13 mouse cellular contexts compared by ENCODE assay signal in the genomic region with DNA sequence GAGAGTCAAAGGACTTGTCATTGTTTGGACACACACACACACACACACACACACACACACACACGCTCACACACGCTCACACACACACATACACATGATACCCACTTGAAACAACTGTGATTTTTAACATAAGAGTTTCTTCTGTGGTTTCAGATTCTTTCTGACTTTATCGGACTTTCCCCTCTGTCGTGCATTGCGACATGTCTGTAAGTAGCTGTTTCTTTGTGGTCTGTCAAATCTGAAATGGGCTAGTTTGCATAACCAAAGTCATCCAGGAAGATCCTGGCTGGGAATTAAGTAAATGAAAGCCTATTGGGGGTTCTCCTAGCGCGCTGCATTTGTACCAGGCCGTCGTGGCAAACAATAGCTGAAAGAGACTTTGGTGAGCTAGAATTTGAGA. TPM values are rescaled to one million over a fixed set of nuclear protein-coding genes. Genes with fewer than 3 reads are reported as not detected.
DNase-seq lines count a peak whose midpoint lies in the region; ATAC-seq and TF ChIP-seq lines count a peak whose summit lies in the region.
"Had no signal": no experiment of that assay in that cellular context is flagged by ENCODE, and none has a peak within 500 bp of the region (broad histone marks: within the 10 kb centered on the region; RNA-seq: fewer than 3 reads in every experiment).

No protein-coding gene starts in this region.

- no peak for TF ChIP-seq CTCF in intestine, postnatal 0 days (IDR thresholded peaks at IDR 0.05; ENCODE audit: low read depth)

- H3K4me2 ChIP-seq in intestine, embryonic 16.5 days (ENCODE audit: low read depth, low read length): no peak overlapping the region
- no peak overlapping the region; the same call in 1 of the 2 replicates for H3K4me2 ChIP-seq in intestine, postnatal 0 days (replicated peaks; ENCODE audit: low read depth)
- H3K4me2 ChIP-seq in myocyte (ENCODE audit: low read depth): no peak overlapping the region
- H3K4me2 ChIP-seq: embryonic facial prominence, embryonic 12.5 days; midbrain, embryonic 12.5 days had no signal

- TF ChIP-seq POLR2A in myocyte (IDR thresholded peaks at IDR 0.05; ENCODE audit: insufficient read length, low read depth): no peak

- no peak overlapping the region for H3ac ChIP-seq in myocyte (ENCODE audit: control insufficient read depth, insufficient read length)

- no peaks in the 10 kb centered on the region for H3K27me3 ChIP-seq in intestine, embryonic 16.5 days (replicated peaks; ENCODE audit: control insufficient read depth, insufficient read depth, low read length)
- no peaks in the 10 kb centered on the region for H3K27me3 ChIP-seq in intestine, postnatal 0 days (replicated peaks; ENCODE audit: control insufficient read depth, insufficient read depth, low read length)
- H3K27me3 ChIP-seq in myocyte (ENCODE audit: control insufficient read depth, insufficient read depth, insufficient read length): no peaks in the 10 kb centered on the region
- H3K27me3 ChIP-seq: embryonic facial prominence, embryonic 12.5 days; midbrain, embryonic 12.5 days had no signal

- H3K9me3 ChIP-seq in intestine, embryonic 16.5 days (ENCODE audit: control insufficient read depth, low read length): no peaks in the 10 kb centered on the region
- H3K9me3 ChIP-seq in intestine, postnatal 0 days (ENCODE audit: control insufficient read depth): no peaks in the 10 kb centered on the region
- H3K9me3 ChIP-seq: embryonic facial prominence, embryonic 12.5 days; midbrain, embryonic 12.5 days had no signal

- H3K79me2 ChIP-seq in myocyte (ENCODE audit: control insufficient read depth, insufficient read depth): peaks cover 97% of the 10 kb centered on the region

- WGBS in intestine, embryonic 16.5 days: 55% methylated on average over 9 of the region's 9 CpGs
- 42% methylated on average over 9 of the region's 9 CpGs for WGBS in intestine, postnatal 0 days

- ATAC-seq in intestine, embryonic 16.5 days: 0 out of 2 replicates have a peak, but pooled peaks have one; percentile 14
- ATAC-seq in intestine, postnatal 0 days: no peak; the same call in 1 of the 2 replicates

- H3K4me1 ChIP-seq in intestine, embryonic 16.5 days (ENCODE audit: control insufficient read depth, insufficient read depth, low read length): peaks cover 39% of the 10 kb centered on the region
- H3K4me1 ChIP-seq in intestine, postnatal 0 days (replicated peaks; ENCODE audit: control insufficient read depth, insufficient read depth, low read length): peaks cover 11% of the 10 kb centered on the region

- peak; percentile 3 for DNase-seq in right cerebral cortex, postnatal 25 days
- DNase-seq in right cerebral cortex, adult 18-20 months: no peak
- DNase-seq in ZHBTc4 (ENCODE audit: low read depth, low spot score): peak; percentile 32
- no peak for DNase-seq in ovary, postnatal 14 days (ENCODE audit: low spot score)
- DNase-seq: cerebellum, adult 9-10 months; kidney, adult 2 months; spleen, adult 18-20 months had no signal

- H3K9ac ChIP-seq in intestine, embryonic 16.5 days (ENCODE audit: low read depth, low read length): no peak overlapping the region
- no peak overlapping the region for H3K9ac ChIP-seq in intestine, postnatal 0 days (ENCODE audit: low read depth, low read length)
- H3K9ac ChIP-seq: embryonic facial prominence, embryonic 12.5 days; midbrain, embryonic 12.5 days had no signal

- no peak overlapping the region for H3K27ac ChIP-seq in intestine, embryonic 16.5 days (ENCODE audit: low read length)
- H3K27ac ChIP-seq in intestine, postnatal 0 days (ENCODE audit: low read depth, low read length): no peak overlapping the region
- H3K27ac ChIP-seq: embryonic facial prominence, embryonic 12.5 days; midbrain, embryonic 12.5 days; stomach, postnatal 0 days had no signal

- no peak overlapping the region for H3K4me3 ChIP-seq in intestine, embryonic 16.5 days (ENCODE audit: low read length)
- no peak overlapping the region for H3K4me3 ChIP-seq in intestine, postnatal 0 days (ENCODE audit: low read depth, low read length)
- no peak overlapping the region for H3K4me3 ChIP-seq in myocyte
- H3K4me3 ChIP-seq: embryonic facial prominence, embryonic 12.5 days; midbrain, embryonic 12.5 days had no signal

- no peaks in the 10 kb centered on the region for H3K36me3 ChIP-seq in intestine, embryonic 16.5 days (ENCODE audit: control insufficient read depth, insufficient read depth, low read length)
- H3K36me3 ChIP-seq in intestine, postnatal 0 days (ENCODE audit: control insufficient read depth, insufficient read depth): no peaks in the 10 kb centered on the region
- H3K36me3 ChIP-seq in myocyte (ENCODE audit: control insufficient read depth, insufficient read depth): no peaks in the 10 kb centered on the region
- H3K36me3 ChIP-seq: midbrain, embryonic 12.5 days had no signal

TF ChIP-seq in myocyte, 11 proteins besides CTCF, POLR2A, EP300 and RAD21:
- TF ChIP-seq MYOG (IDR thresholded peaks at IDR 0.05; ENCODE audit: control insufficient read depth in 1 of 3, insufficient read depth in 1 of 3, insufficient read length in 2 of 3, low read depth in 2 of 3) (no peak), CEBPB (IDR thresholded peaks at IDR 0.05; ENCODE audit: insufficient read depth, poor library complexity, severe bottlenecking) (peak; percentile 77)

RNA-seq across cellular contexts. Expression of a gene that starts 8.5 kb away (rescaled TPM):
- 13.5 and 14.2 TPM in 2 replicates for polyA plus RNA-seq in intestine, embryonic 16.5 days (2015; fragmentation: Nextera tagmentation; extraction: Ambion mirVana)
- polyA plus RNA-seq in intestine, postnatal 0 days (2015; fragmentation: Nextera tagmentation; extraction: Ambion mirVana): 6.1 and 6.2 TPM in 2 replicates
- polyA plus RNA-seq in myocyte (2012; fragmentation: generic; extraction: Trizol): 23.2 TPM

Comparison
In these comparisons a context has a peak if more than half of its experiments do, and no peak if none do; other contexts are left out.
1. DNase-seq: peak in right cerebral cortex, postnatal 25 days (single experiment) and ZHBTc4 (single experiment); none in right cerebral cortex, adult 18-20 months (single experiment) and ovary, postnatal 14 days (single experiment).